Mouse (Mus musculus) liver, embryonic 14.5 days (tissue): ENCODE measurements around the gene Afg1l.

Source experiments
- CTCF ChIP-seq: IDR thresholded peaks from 2 replicates; pipeline ENCODE4 v1.5.1; 2016; ENCODE audit warnings: antibody characterized with exemption, low read depth, control low read depth
- EP300 ChIP-seq: IDR thresholded peaks from 2 replicates; pipeline ENCODE4 v1.6.1; 2016; ENCODE audit warnings: antibody characterized with exemption, low read depth

DNA sequence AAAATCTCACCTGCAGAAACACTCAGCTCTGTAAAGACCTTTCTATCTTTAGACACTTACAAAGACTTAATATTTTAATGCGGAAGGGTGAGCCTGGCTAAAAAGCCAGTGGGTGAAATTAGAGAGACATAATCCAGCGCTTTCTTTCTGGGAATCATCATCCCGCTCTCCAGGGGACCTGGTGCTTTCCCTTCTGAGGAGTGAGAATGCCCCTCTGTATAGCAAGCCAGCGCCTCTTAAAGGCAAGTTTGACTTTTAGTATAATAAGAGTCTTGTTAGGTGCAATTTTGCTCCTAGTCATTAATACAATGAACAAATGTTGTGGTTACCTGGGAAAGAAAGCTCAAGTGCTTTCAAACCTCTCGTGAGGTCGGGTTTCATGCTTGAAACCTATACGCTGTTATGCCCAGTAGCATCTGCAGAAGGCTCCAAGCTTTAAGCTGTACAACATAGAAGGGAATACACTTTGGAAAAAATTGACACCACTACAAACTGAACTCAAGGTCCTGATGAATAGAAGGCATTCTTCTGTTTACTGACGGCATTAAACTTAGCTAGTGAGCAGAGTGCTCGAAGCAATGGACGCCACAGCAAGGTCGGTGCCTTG lies 45.3 kb upstream of the Afg1l start:
- no peak for TF ChIP-seq CTCF
- no peak for TF ChIP-seq EP300
